In the genomic region with DNA sequence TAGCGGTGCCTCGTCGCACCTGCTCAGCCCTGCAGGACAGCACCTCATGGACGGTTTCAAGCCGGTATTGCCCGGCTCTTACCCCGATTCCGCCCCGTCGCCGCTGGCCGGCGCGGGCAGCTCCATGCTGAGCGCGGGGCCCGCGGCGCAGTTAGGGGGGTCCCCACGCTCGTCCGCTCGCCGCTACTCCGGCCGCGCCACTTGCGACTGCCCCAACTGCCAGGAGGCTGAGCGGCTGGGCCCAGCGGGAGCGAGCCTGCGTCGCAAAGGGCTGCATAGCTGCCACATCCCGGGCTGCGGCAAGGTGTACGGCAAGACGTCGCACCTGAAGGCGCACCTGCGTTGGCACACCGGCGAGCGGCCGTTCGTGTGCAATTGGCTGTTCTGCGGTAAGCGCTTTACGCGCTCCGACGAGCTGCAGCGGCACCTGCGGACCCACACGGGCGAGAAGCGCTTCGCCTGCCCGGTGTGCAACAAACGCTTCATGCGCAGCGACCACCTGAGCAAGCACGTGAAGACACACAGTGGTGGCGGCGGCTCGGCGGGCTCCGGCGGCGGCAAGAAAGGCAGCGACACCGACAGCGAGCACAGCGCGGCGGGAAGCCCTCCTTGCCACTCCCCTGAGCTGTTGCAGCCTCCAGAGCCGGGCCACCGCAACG, we compare ENCODE assay signal across 8 mouse cellular contexts. TPM values are rescaled to one million over a fixed set of nuclear protein-coding genes. Genes with fewer than 3 reads are reported as not detected.
DNase-seq lines count a peak whose midpoint lies in the region; ATAC-seq and TF ChIP-seq lines count a peak whose summit lies in the region.

No protein-coding gene starts in this region.

- peaks cover 30% of the 10 kb centered on the region for H3K4me1 ChIP-seq in forebrain, embryonic 16.5 days (replicated peaks; ENCODE audit: control insufficient read depth, insufficient read depth, low read length)
- peaks cover 18% of the 10 kb centered on the region for H3K4me1 ChIP-seq in midbrain, embryonic 11.5 days (ENCODE audit: control insufficient read depth, insufficient read depth, low read length)

- DNase-seq in cerebellum, postnatal 10 days: peak; percentile 24 to 32
- peak; percentile 97 for DNase-seq in midbrain, embryonic 11.5 days (ENCODE audit: low spot score, missing footprints)
- no peak for DNase-seq in spleen, postnatal 14 days (ENCODE audit: low spot score in 2 of 2)
- no peak for DNase-seq in layer of hippocampus, postnatal 25 days (ENCODE audit: extremely low spot score in 1 of 2, low spot score in 1 of 2)
- DNase-seq in thymus, postnatal 0 days (ENCODE audit: low spot score): no peak

- peak overlapping the region; percentile 53 for H3K4me3 ChIP-seq in C2C12 (ENCODE audit: insufficient read depth, poor library complexity, severe bottlenecking)
- peak overlapping the region; percentile 52 for H3K4me3 ChIP-seq in forebrain, embryonic 16.5 days (replicated peaks; ENCODE audit: low read length)
- H3K4me3 ChIP-seq in midbrain, embryonic 11.5 days (ENCODE audit: low read depth, low read length): peak overlapping the region; percentile 50

- peak overlapping the region; percentile 86 for H3K4me2 ChIP-seq in forebrain, embryonic 16.5 days (ENCODE audit: low read length)
- peak overlapping the region; percentile 70 for H3K4me2 ChIP-seq in midbrain, embryonic 11.5 days

- H3K9me3 ChIP-seq in forebrain, embryonic 16.5 days (ENCODE audit: control insufficient read depth, low read length): no peaks in the 10 kb centered on the region
- H3K9me3 ChIP-seq in midbrain, embryonic 11.5 days (ENCODE audit: control insufficient read depth, low read length): no peaks in the 10 kb centered on the region

- peak overlapping the region; percentile 58 for H3ac ChIP-seq in C2C12 (ENCODE audit: control insufficient read depth, insufficient read length, low read depth)

- no peak for ATAC-seq in cerebellum, adult (ENCODE audit: insufficient number of reproducible peaks, low FRiP score, low TSS enrichment)
- ATAC-seq in forebrain, embryonic 16.5 days: peak; percentile 35
- peak; percentile 25 for ATAC-seq in midbrain, embryonic 11.5 days (ENCODE audit: low FRiP score)

- H3K79me3 ChIP-seq in C2C12 (ENCODE audit: low read depth): peaks cover 18% of the 10 kb centered on the region

- H3K36me3 ChIP-seq in C2C12 (ENCODE audit: control insufficient read depth, insufficient read depth): peaks cover 28% of the 10 kb centered on the region
- H3K36me3 ChIP-seq in forebrain, embryonic 16.5 days (ENCODE audit: control insufficient read depth, insufficient read depth): no peaks in the 10 kb centered on the region
- no peaks in the 10 kb centered on the region for H3K36me3 ChIP-seq in midbrain, embryonic 11.5 days (ENCODE audit: control insufficient read depth, insufficient read depth, low read length)

- peaks cover 31% of the 10 kb centered on the region for H3K79me2 ChIP-seq in C2C12 (ENCODE audit: control insufficient read depth, insufficient read depth)

- under 1% methylated on average over 78 of the region's 78 CpGs for WGBS in forebrain, embryonic 16.5 days
- WGBS in midbrain, embryonic 11.5 days: under 1% methylated on average over 78 of the region's 78 CpGs

- peak overlapping the region; percentile 75 for H3K27ac ChIP-seq in forebrain, embryonic 16.5 days (ENCODE audit: low read length)
- no peak overlapping the region for H3K27ac ChIP-seq in midbrain, embryonic 11.5 days (ENCODE audit: low read depth, low read length)

- TF ChIP-seq CTCF in C2C12 (IDR thresholded peaks at IDR 0.05; ENCODE audit: control insufficient read depth, insufficient read depth, insufficient read length): no peak

- no peaks in the 10 kb centered on the region for H3K27me3 ChIP-seq in C2C12 (ENCODE audit: control insufficient read depth, insufficient read depth, insufficient read length)
- H3K27me3 ChIP-seq in forebrain, embryonic 16.5 days (replicated peaks; ENCODE audit: control insufficient read depth, insufficient read depth, low read length): peaks cover 18% of the 10 kb centered on the region
- H3K27me3 ChIP-seq in midbrain, embryonic 11.5 days (ENCODE audit: control insufficient read depth, insufficient read depth, low read length): peaks cover 76% of the 10 kb centered on the region

- H3K9ac ChIP-seq in forebrain, embryonic 16.5 days (replicated peaks; ENCODE audit: low read depth, low read length): peak overlapping the region; percentile 60
- peak overlapping the region; percentile 63 for H3K9ac ChIP-seq in midbrain, embryonic 11.5 days (ENCODE audit: low read length)

TF ChIP-seq in C2C12, 6 proteins besides CTCF, POLR2A, EP300 and RAD21:
- TF ChIP-seq CEBPB (IDR thresholded peaks at IDR 0.05; ENCODE audit: low read depth) (no peak), USF1 (IDR thresholded peaks at IDR 0.05; ENCODE audit: low read depth) (no peak), MYOG (IDR thresholded peaks at IDR 0.05; ENCODE audit: control insufficient read depth, extremely low read depth, insufficient read length) (no peak), FOSL1 (IDR thresholded peaks at IDR 0.05; ENCODE audit: insufficient read depth, low read length, poor library complexity, severe bottlenecking) (no peak), MAX (IDR thresholded peaks at IDR 0.05) (no peak), MYOD1 (IDR thresholded peaks at IDR 0.05; ENCODE audit: control insufficient read depth, insufficient read length, low read depth) (no peak)

RNA-seq across cellular contexts. Expression of a gene that starts 3.2 kb away (rescaled TPM):
- polyA plus RNA-seq in C2C12 (2012; fragmentation: generic; extraction: Trizol): 1.2 TPM
- polyA plus RNA-seq in forebrain, embryonic 16.5 days (2015; fragmentation: Nextera tagmentation; extraction: Ambion mirVana): 11.8 and 12.0 TPM in 2 replicates
- 8.7 and 9.3 TPM in 2 replicates for polyA plus RNA-seq in midbrain, embryonic 11.5 days (2014; fragmentation: Nextera tagmentation; extraction: Ambion mirVana)
- 1 to 10 TPM; 1.5 to 2.6 TPM for total RNA-seq in layer of hippocampus, postnatal 25 days (2021)
- polyA plus RNA-seq in thymus, postnatal 0 days (2015; fragmentation: Nextera tagmentation; extraction: Ambion mirVana): 0.07 TPM in 1 of 2 replicates, not detected in the other

Comparison
In these comparisons a context has a peak if more than half of its experiments do, and no peak if none do; other contexts are left out.
1. DNase-seq: peak in cerebellum, postnatal 10 days (2 of 2) and midbrain, embryonic 11.5 days (single experiment); none in spleen, postnatal 14 days (0 of 2), layer of hippocampus, postnatal 25 days (0 of 2) and thymus, postnatal 0 days (single experiment).
2. Peak in every context shown above with its lines, with median percentiles within 50 percentile points of each other: H3K4me3 ChIP-seq.